Mouse (Mus musculus): Measurements from ENCODE around the gene Dmwd. TPM values are rescaled to one million over a fixed set of nuclear protein-coding genes. Genes with fewer than 3 reads are reported as not detected.

Dmwd gene
- polyA plus RNA-seq, 1 experiment from 2014 or later: 35.2 TPM

DNA sequence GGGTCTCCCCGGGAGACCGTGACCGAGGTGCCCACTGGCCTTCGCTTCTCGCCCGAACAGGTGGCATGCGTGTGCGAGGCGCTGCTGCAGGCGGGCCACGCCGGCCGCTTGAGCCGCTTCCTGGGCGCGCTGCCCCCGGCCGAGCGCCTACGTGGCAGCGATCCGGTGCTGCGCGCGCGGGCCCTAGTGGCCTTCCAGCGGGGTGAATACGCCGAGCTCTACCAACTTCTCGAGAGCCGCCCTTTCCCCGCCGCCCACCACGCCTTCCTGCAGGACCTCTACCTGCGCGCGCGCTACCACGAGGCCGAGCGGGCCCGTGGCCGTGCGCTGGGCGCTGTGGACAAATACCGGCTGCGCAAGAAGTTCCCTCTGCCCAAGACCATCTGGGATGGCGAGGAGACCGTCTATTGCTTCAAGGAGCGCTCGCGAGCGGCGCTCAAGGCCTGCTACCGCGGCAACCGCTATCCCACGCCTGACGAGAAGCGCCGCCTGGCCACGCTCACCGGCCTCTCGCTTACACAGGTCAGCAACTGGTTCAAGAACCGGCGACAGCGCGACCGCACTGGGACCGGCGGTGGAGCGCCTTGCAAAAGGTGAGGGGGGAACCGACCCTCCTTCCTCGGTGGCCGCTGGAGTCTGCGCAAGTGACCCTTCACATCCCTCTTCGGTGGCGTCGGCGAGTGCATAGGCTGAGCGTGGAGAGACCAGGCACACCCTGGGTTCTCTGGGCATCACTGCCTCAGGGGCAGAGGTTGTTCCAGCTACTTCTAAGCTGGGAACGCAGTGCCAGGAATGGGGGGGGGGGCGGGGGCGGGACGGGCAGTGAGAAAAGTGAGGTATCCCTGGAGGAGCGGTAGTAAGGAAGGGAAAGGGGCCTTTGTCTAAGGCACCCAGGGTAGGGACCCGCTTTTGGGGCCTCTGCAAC lies 19.1 kb downstream of the Dmwd start:
- H3K4me1 ChIP-seq (ENCODE audit: control insufficient read depth, insufficient read depth, low read length): peaks cover 36% of the 10 kb centered on the region
- 0 out of 2 replicates have a peak, but pooled peaks cover 6% of the 10 kb centered on the region for H3K36me3 ChIP-seq (ENCODE audit: control insufficient read depth, insufficient read depth, low read length)
- H3K27me3 ChIP-seq (ENCODE audit: control insufficient read depth, insufficient read depth, low read length): no peaks in the 10 kb centered on the region; the same call in 1 of the 2 replicates
- H3K4me3 ChIP-seq (ENCODE audit: low read depth, low read length): peak overlapping the region; percentile 48
- H3K27ac ChIP-seq (ENCODE audit: low read depth, low read length): peak overlapping the region; percentile 69
- H3K9ac ChIP-seq (replicated peaks; ENCODE audit: low read depth, low read length): peak overlapping the region; percentile 64
- ATAC-seq (ENCODE audit: low read depth): 0 out of 2 replicates have a peak, but pooled peaks have one; percentile 2
- under 1% methylated on average over 78 of the region's 87 CpGs for WGBS
- H3K9me3 ChIP-seq (ENCODE audit: control insufficient read depth, low read length): no peaks in the 10 kb centered on the region
- H3K4me2 ChIP-seq (ENCODE audit: low read depth, low read length): peak overlapping the region; percentile 95

- H3K27ac ChIP-seq (ENCODE audit: low read depth, low read length): no peak overlapping the region
- H3K4me1 ChIP-seq (ENCODE audit: control insufficient read depth, insufficient read depth, low read length): peaks cover 36% of the 10 kb centered on the region
- H3K4me2 ChIP-seq (ENCODE audit: low read depth, low read length): peak overlapping the region; percentile 95
- H3K9me3 ChIP-seq (ENCODE audit: control insufficient read depth, low read length): no peaks in the 10 kb centered on the region
- 0 out of 2 replicates have a peak, but pooled peaks cover 3% of the 10 kb centered on the region for H3K36me3 ChIP-seq (ENCODE audit: control insufficient read depth, insufficient read depth, low read length)
- ATAC-seq (ENCODE audit: low read depth): no peak
- peak overlapping the region; percentile 48 for H3K4me3 ChIP-seq (ENCODE audit: low read depth, low read length)
- no peaks in the 10 kb centered on the region for H3K27me3 ChIP-seq (ENCODE audit: control insufficient read depth, insufficient read depth, low read length)
- peak overlapping the region; percentile 64 for H3K9ac ChIP-seq (replicated peaks; ENCODE audit: low read depth, low read length)
- WGBS: under 1% methylated on average over 19 of the region's 19 CpGs
These were observed 19.7 kb downstream of the Dmwd start for GRCm38 (mm10) chr7:19095751-19096110.

- WGBS: 73% methylated on average over 5 of the region's 5 CpGs
- Histone ChIP-seq H3K4me3 (ENCODE audit: low read depth, low read length) (peak overlapping the region; percentile 48; the same call in 1 of the 2 replicates), H3K4me1 (ENCODE audit: control insufficient read depth, insufficient read depth, low read length) (peaks cover 36% of the 10 kb centered on the region), H3K4me2 (ENCODE audit: low read depth, low read length) (peak overlapping the region; percentile 95; the same call in 1 of the 2 replicates), H3K27ac (ENCODE audit: low read depth, low read length) (no peak overlapping the region), H3K9ac (replicated peaks; ENCODE audit: low read depth, low read length) (no peak overlapping the region), H3K36me3 (ENCODE audit: control insufficient read depth, insufficient read depth, low read length) (no peaks in the 10 kb centered on the region), H3K27me3 (ENCODE audit: control insufficient read depth, insufficient read depth, low read length) (no peaks in the 10 kb centered on the region), H3K9me3 (ENCODE audit: control insufficient read depth, low read length) (no peaks in the 10 kb centered on the region)
- no peak for ATAC-seq (ENCODE audit: low read depth)
These were observed 20.5 kb downstream of the Dmwd start for GRCm38 (mm10) chr7:19096421-19096976.

GRCm38 (mm10) chr7:19097217-19097616 lies 21.2 kb downstream of the Dmwd start:
- Histone ChIP-seq H3K36me3 (ENCODE audit: control insufficient read depth, insufficient read depth, low read length) (no peaks in the 10 kb centered on the region), H3K9me3 (ENCODE audit: control insufficient read depth, low read length) (no peaks in the 10 kb centered on the region), H3K4me1 (ENCODE audit: control insufficient read depth, insufficient read depth, low read length) (peaks cover 36% of the 10 kb centered on the region), H3K27me3 (ENCODE audit: control insufficient read depth, insufficient read depth, low read length) (no peaks in the 10 kb centered on the region), H3K27ac (ENCODE audit: low read depth, low read length) (no peak overlapping the region), H3K4me3 (ENCODE audit: low read depth, low read length) (no peak overlapping the region), H3K4me2 (ENCODE audit: low read depth, low read length) (no peak overlapping the region), H3K9ac (replicated peaks; ENCODE audit: low read depth, low read length) (no peak overlapping the region)
- WGBS: 66% methylated on average over 2 of the region's 2 CpGs
- no peak for ATAC-seq (ENCODE audit: low read depth)

DNA sequence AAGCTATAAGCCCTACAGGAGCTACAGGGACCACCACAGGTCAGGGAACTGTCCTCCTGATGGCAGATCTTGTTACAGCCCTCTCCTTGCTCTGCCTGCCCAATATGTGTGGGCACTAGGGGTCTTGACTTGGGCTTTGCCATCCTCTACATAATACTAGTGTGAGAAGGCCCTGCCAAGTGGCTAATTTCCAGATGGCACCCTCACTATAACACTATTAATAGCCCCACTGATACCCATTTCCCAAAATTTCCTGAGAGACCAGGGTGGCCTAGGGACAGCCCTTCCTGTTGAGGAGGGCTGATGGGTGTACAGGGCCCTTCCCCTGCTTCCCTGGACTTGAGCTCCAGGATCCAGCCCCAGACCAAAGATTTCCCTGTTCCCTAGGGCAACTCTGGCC lies 21.8 kb downstream of the Dmwd start:
- Histone ChIP-seq H3K36me3 (ENCODE audit: control insufficient read depth, insufficient read depth, low read length) (no peaks in the 10 kb centered on the region), H3K9ac (replicated peaks; ENCODE audit: low read depth, low read length) (no peak overlapping the region), H3K4me3 (ENCODE audit: low read depth, low read length) (no peak overlapping the region), H3K4me2 (ENCODE audit: low read depth, low read length) (no peak overlapping the region), H3K9me3 (ENCODE audit: control insufficient read depth, low read length) (no peaks in the 10 kb centered on the region), H3K27ac (ENCODE audit: low read depth, low read length) (no peak overlapping the region), H3K4me1 (ENCODE audit: control insufficient read depth, insufficient read depth, low read length) (peaks cover 36% of the 10 kb centered on the region), H3K27me3 (ENCODE audit: control insufficient read depth, insufficient read depth, low read length) (no peaks in the 10 kb centered on the region)
- no peak for ATAC-seq (ENCODE audit: low read depth)

GRCm38 (mm10) chr7:19098811-19099210 lies 22.8 kb downstream of the Dmwd start:
- H3K27ac ChIP-seq (ENCODE audit: low read depth, low read length): no peak overlapping the region
- H3K4me3 ChIP-seq (ENCODE audit: low read depth, low read length): no peak overlapping the region
- peaks cover 28% of the 10 kb centered on the region for H3K4me1 ChIP-seq (ENCODE audit: control insufficient read depth, insufficient read depth, low read length)
- no peaks in the 10 kb centered on the region for H3K27me3 ChIP-seq (ENCODE audit: control insufficient read depth, insufficient read depth, low read length)
- H3K9ac ChIP-seq (replicated peaks; ENCODE audit: low read depth, low read length): no peak overlapping the region
- no peak for ATAC-seq (ENCODE audit: low read depth)
- H3K36me3 ChIP-seq (ENCODE audit: control insufficient read depth, insufficient read depth, low read length): no peaks in the 10 kb centered on the region
- 67% methylated on average over 7 of the region's 7 CpGs for WGBS
- no peaks in the 10 kb centered on the region for H3K9me3 ChIP-seq (ENCODE audit: control insufficient read depth, low read length)
- H3K4me2 ChIP-seq (ENCODE audit: low read depth, low read length): no peak overlapping the region

GRCm38 (mm10) chr7:19100290-19100689 lies 24.3 kb downstream of the Dmwd start:
- Histone ChIP-seq H3K36me3 (ENCODE audit: control insufficient read depth, insufficient read depth, low read length) (no peaks in the 10 kb centered on the region), H3K9ac (replicated peaks; ENCODE audit: low read depth, low read length) (no peak overlapping the region), H3K4me2 (ENCODE audit: low read depth, low read length) (no peak overlapping the region), H3K4me1 (ENCODE audit: control insufficient read depth, insufficient read depth, low read length) (peaks cover 14% of the 10 kb centered on the region), H3K4me3 (ENCODE audit: low read depth, low read length) (no peak overlapping the region), H3K9me3 (ENCODE audit: control insufficient read depth, low read length) (no peaks in the 10 kb centered on the region), H3K27ac (ENCODE audit: low read depth, low read length) (no peak overlapping the region), H3K27me3 (ENCODE audit: control insufficient read depth, insufficient read depth, low read length) (no peaks in the 10 kb centered on the region)
- no peak for ATAC-seq (ENCODE audit: low read depth)
- WGBS: 88% methylated on average over 1 of the region's 1 CpGs

DNA sequence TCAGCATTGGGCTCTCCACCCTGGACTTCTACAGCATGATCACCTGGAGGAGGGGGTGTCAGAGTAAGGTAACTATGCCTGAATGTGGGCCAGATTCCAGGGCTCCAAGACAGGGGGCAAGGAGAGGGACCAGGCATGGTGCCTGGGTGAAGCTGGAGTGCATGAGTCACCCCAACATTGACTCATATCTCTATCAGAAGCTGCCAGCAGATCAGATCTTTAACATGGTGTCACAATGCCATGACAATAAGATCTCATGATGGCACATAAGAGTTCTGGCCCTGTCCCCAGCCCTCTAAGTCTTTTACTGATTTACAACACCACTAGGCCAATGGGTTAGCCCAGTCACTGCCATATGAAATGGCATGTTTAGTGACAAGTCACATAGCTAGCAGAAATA lies 27.7 kb downstream of the Dmwd start:
- Histone ChIP-seq H3K27me3 (ENCODE audit: control insufficient read depth, insufficient read depth, low read length) (no peaks in the 10 kb centered on the region), H3K36me3 (ENCODE audit: control insufficient read depth, insufficient read depth, low read length) (no peaks in the 10 kb centered on the region), H3K4me3 (ENCODE audit: low read depth, low read length) (no peak overlapping the region), H3K9ac (replicated peaks; ENCODE audit: low read depth, low read length) (no peak overlapping the region), H3K9me3 (ENCODE audit: control insufficient read depth, low read length) (no peaks in the 10 kb centered on the region), H3K27ac (ENCODE audit: low read depth, low read length) (no peak overlapping the region), H3K4me1 (ENCODE audit: control insufficient read depth, insufficient read depth, low read length) (no peaks in the 10 kb centered on the region), H3K4me2 (ENCODE audit: low read depth, low read length) (no peak overlapping the region)
- ATAC-seq (ENCODE audit: low read depth): no peak

- no peaks in the 10 kb centered on the region for H3K27me3 ChIP-seq (ENCODE audit: control insufficient read depth, insufficient read depth, low read length)
- ATAC-seq (ENCODE audit: low read depth): no peak
- H3K27ac ChIP-seq (ENCODE audit: low read depth, low read length): no peak overlapping the region
- no peak overlapping the region for H3K9ac ChIP-seq (replicated peaks; ENCODE audit: low read depth, low read length)
- no peak overlapping the region for H3K4me3 ChIP-seq (ENCODE audit: low read depth, low read length)
- no peaks in the 10 kb centered on the region for H3K9me3 ChIP-seq (ENCODE audit: control insufficient read depth, low read length)
- 80% methylated on average over 2 of the region's 2 CpGs for WGBS
- H3K4me1 ChIP-seq (ENCODE audit: control insufficient read depth, insufficient read depth, low read length): no peaks in the 10 kb centered on the region
- H3K4me2 ChIP-seq (ENCODE audit: low read depth, low read length): no peak overlapping the region
- H3K36me3 ChIP-seq (ENCODE audit: control insufficient read depth, insufficient read depth, low read length): no peaks in the 10 kb centered on the region
These were observed 28.5 kb downstream of the Dmwd start for GRCm38 (mm10) chr7:19104486-19104885.

All from neural tube, embryonic 14.5 days (tissue).